8 mouse cellular contexts compared by ENCODE assay signal in genomic region chr6:67237977-67238376, GRCm38 (mm10). TPM values are rescaled to one million over a fixed set of nuclear protein-coding genes. Genes with fewer than 3 reads are reported as not detected.
DNase-seq lines count a peak whose midpoint lies in the region; ATAC-seq and TF ChIP-seq lines count a peak whose summit lies in the region.

Gene Serbp1 (plus strand): TSS chr6:67238176.

- H3K36me3 ChIP-seq in forebrain, embryonic 15.5 days, result no peaks in the 10 kb centered on the region
- H3K36me3 ChIP-seq in hindbrain, embryonic 11.5 days (ENCODE audit: control insufficient read depth, insufficient read depth, low read length), result no peaks in the 10 kb centered on the region
- H3K36me3 ChIP-seq in liver, embryonic 13.5 days, result no peaks in the 10 kb centered on the region
- no peaks in the 10 kb centered on the region for H3K36me3 ChIP-seq in stomach, embryonic 15.5 days

- H3K27me3 ChIP-seq in cerebellum, adult 2 months (ENCODE audit: control insufficient read depth, insufficient read depth, low read length), result no peaks in the 10 kb centered on the region
- H3K27me3 ChIP-seq in forebrain, embryonic 15.5 days, result no peaks in the 10 kb centered on the region
- no peaks in the 10 kb centered on the region for H3K27me3 ChIP-seq in hindbrain, embryonic 11.5 days (ENCODE audit: control insufficient read depth, insufficient read depth, low read length)
- no peaks in the 10 kb centered on the region for H3K27me3 ChIP-seq in liver, embryonic 13.5 days
- no peaks in the 10 kb centered on the region for H3K27me3 ChIP-seq in stomach, embryonic 15.5 days (replicated peaks)

- no peaks in the 10 kb centered on the region for H3K9me3 ChIP-seq in forebrain, embryonic 15.5 days
- no peaks in the 10 kb centered on the region for H3K9me3 ChIP-seq in hindbrain, embryonic 11.5 days (ENCODE audit: control insufficient read depth, low read length)
- no peaks in the 10 kb centered on the region for H3K9me3 ChIP-seq in liver, embryonic 13.5 days (replicated peaks)
- H3K9me3 ChIP-seq in stomach, embryonic 15.5 days, result no peaks in the 10 kb centered on the region

- H3K27ac ChIP-seq in cerebellum, adult 2 months (ENCODE audit: insufficient read depth, low read length), result no peak within 1 kb of the TSS
- H3K27ac ChIP-seq in forebrain, embryonic 15.5 days (replicated peaks), result no peak within 1 kb of the TSS
- no peak within 1 kb of the TSS for H3K27ac ChIP-seq in hindbrain, embryonic 11.5 days (ENCODE audit: low read depth, low read length)
- no peak within 1 kb of the TSS for H3K27ac ChIP-seq in liver, embryonic 13.5 days
- no peak within 1 kb of the TSS for H3K27ac ChIP-seq in stomach, embryonic 15.5 days

- 37% methylated on average over 12 of the region's 12 CpGs for WGBS in cerebellum, adult 2 months
- 22% methylated on average over 12 of the region's 12 CpGs for WGBS in forebrain, embryonic 15.5 days
- WGBS in hindbrain, embryonic 11.5 days, result 16% methylated on average over 12 of the region's 12 CpGs
- WGBS in liver, embryonic 13.5 days (ENCODE audit: insufficient replicate concordance), result 54% methylated on average over 12 of the region's 12 CpGs
- WGBS in stomach, embryonic 15.5 days, result 32% methylated on average over 12 of the region's 12 CpGs

- no peaks in the 10 kb centered on the region for H3K4me1 ChIP-seq in cerebellum, adult 2 months (ENCODE audit: control insufficient read depth, insufficient read depth, low read length)
- no peaks in the 10 kb centered on the region for H3K4me1 ChIP-seq in forebrain, embryonic 15.5 days
- H3K4me1 ChIP-seq in hindbrain, embryonic 11.5 days (replicated peaks; ENCODE audit: control insufficient read depth, insufficient read depth, low read length), result no peaks in the 10 kb centered on the region
- H3K4me1 ChIP-seq in liver, embryonic 13.5 days (replicated peaks), result no peaks in the 10 kb centered on the region
- H3K4me1 ChIP-seq in stomach, embryonic 15.5 days, result no peaks in the 10 kb centered on the region

- DNase-seq in cerebellum, adult 2 months, result no peak
- DNase-seq in cerebellum, adult 11 months, result no peak
- DNase-seq in WW6 (ENCODE audit: low read depth, low spot score), result peak; percentile 54
- DNase-seq in hindbrain, embryonic 11.5 days (ENCODE audit: low spot score), result no peak
- no peak for DNase-seq in liver, embryonic 13.5 days
- no peak for DNase-seq in right cerebral cortex, postnatal 10 days (ENCODE audit: low spot score in 2 of 2)

- no peak for TF ChIP-seq CTCF in cerebellum, adult 2 months (IDR thresholded peaks at IDR 0.05; ENCODE audit: borderline replicate concordance, insufficient read depth, low read depth, low read length)

- no peak within 1 kb of the TSS for H3K4me3 ChIP-seq in cerebellum, adult 2 months (replicated peaks; ENCODE audit: insufficient read depth, low read depth, low read length)
- no peak within 1 kb of the TSS for H3K4me3 ChIP-seq in forebrain, embryonic 15.5 days
- H3K4me3 ChIP-seq in hindbrain, embryonic 11.5 days (ENCODE audit: low read depth, low read length), result no peak within 1 kb of the TSS
- no peak within 1 kb of the TSS for H3K4me3 ChIP-seq in liver, embryonic 13.5 days (replicated peaks)
- H3K4me3 ChIP-seq in stomach, embryonic 15.5 days (replicated peaks), result no peak within 1 kb of the TSS

- ATAC-seq in forebrain, embryonic 15.5 days (replicated peaks), result no peak
- no peak for ATAC-seq in hindbrain, embryonic 11.5 days (ENCODE audit: low FRiP score)
- ATAC-seq in liver, embryonic 13.5 days (ENCODE audit: low read depth), result no peak
- no peak for ATAC-seq in stomach, embryonic 15.5 days (ENCODE audit: insufficient read depth, low FRiP score, low read depth)

- no peak within 1 kb of the TSS for H3K4me2 ChIP-seq in forebrain, embryonic 15.5 days (replicated peaks)
- H3K4me2 ChIP-seq in hindbrain, embryonic 11.5 days (replicated peaks; ENCODE audit: low read depth, low read length), result no peak within 1 kb of the TSS
- H3K4me2 ChIP-seq in liver, embryonic 13.5 days, result no peak within 1 kb of the TSS
- H3K4me2 ChIP-seq in stomach, embryonic 15.5 days, result no peak within 1 kb of the TSS

- no peak for TF ChIP-seq POLR2A in cerebellum, adult 2 months (IDR thresholded peaks at IDR 0.05; ENCODE audit: borderline replicate concordance, insufficient read depth, low read length)

- no peak within 1 kb of the TSS for H3K9ac ChIP-seq in forebrain, embryonic 15.5 days (replicated peaks)
- no peak within 1 kb of the TSS for H3K9ac ChIP-seq in hindbrain, embryonic 11.5 days (ENCODE audit: low read depth, low read length)
- H3K9ac ChIP-seq in liver, embryonic 13.5 days, result no peak within 1 kb of the TSS
- no peak within 1 kb of the TSS for H3K9ac ChIP-seq in stomach, embryonic 15.5 days

RNA-seq across cellular contexts. Expression of gene Serbp1, which starts in this region (rescaled TPM):
- polyA plus RNA-seq in cerebellum, adult 2 months (2012; rRNA removed), result 194 and 201 TPM in 2 replicates
- 316 and 328 TPM in 2 replicates for polyA plus RNA-seq in forebrain, embryonic 15.5 days (2015; fragmentation: Nextera tagmentation; extraction: Ambion mirVana)
- polyA plus RNA-seq in hindbrain, embryonic 11.5 days (2014; fragmentation: Nextera tagmentation; extraction: Ambion mirVana), result 546 and 563 TPM in 2 replicates
- polyA plus RNA-seq in liver, embryonic 13.5 days (2015; fragmentation: Nextera tagmentation; extraction: Ambion mirVana), result 397 and 437 TPM in 2 replicates
- 408 and 422 TPM in 2 replicates for polyA plus RNA-seq in stomach, embryonic 15.5 days (2015; fragmentation: Nextera tagmentation; extraction: Ambion mirVana)
